12 mouse cellular contexts compared by ENCODE assay signal in the genomic region with DNA sequence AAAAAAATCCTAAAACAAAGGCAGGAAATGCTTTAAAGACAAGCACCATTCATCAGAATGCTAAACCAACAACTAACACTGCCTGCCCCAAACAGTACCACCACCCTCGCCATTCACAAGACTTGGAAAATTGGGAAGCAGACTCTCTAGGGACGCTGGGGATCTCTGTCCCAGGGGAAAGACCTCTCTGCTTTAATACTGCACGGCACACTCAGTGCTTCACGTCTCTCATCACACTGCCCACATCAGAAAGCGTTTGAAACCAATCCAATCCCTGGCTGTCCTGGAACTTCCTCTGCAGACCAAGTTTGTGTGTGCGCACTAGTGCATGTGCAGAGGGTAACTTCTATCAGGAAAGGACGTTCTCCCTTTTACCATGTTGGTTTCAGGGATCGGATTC. TPM values are rescaled to one million over a fixed set of nuclear protein-coding genes. Genes with fewer than 3 reads are reported as not detected.
DNase-seq lines count a peak whose midpoint lies in the region; ATAC-seq lines count a peak whose summit lies in the region.
"Had no signal": no experiment of that assay in that cellular context is flagged by ENCODE, and none has a peak within 500 bp of the region (broad histone marks: within the 10 kb centered on the region; RNA-seq: fewer than 3 reads in every experiment).

No protein-coding gene starts in this region.

- H3K4me3 ChIP-seq in liver, embryonic 13.5 days (replicated peaks): no peak overlapping the region

- no peak overlapping the region for H3K9ac ChIP-seq in liver, embryonic 13.5 days

- H3K4me2 ChIP-seq in liver, embryonic 13.5 days: 0 out of 2 replicates have a peak overlapping the region, but pooled peaks have one; percentile 28
- H3K4me2 ChIP-seq: midbrain, embryonic 11.5 days had no signal

- no peak for ATAC-seq in CD4-positive, CD25-positive, alpha-beta regulatory T cell, adult 4 months
- ATAC-seq in liver, embryonic 13.5 days (ENCODE audit: low read depth): no peak
- ATAC-seq: Patski had no signal

- H3K4me1 ChIP-seq in liver, embryonic 13.5 days (replicated peaks): peaks cover 44% of the 10 kb centered on the region

- H3K36me3 ChIP-seq in liver, embryonic 13.5 days: peaks cover 17% of the 10 kb centered on the region; the same call in 1 of the 2 replicates

- DNase-seq in CD4-positive, CD25-positive, alpha-beta regulatory T cell, adult 2 months (ENCODE audit: low read depth, low spot score): peak; percentile 6
- DNase-seq in liver, embryonic 13.5 days: no peak
- no peak for DNase-seq in liver
- peak; percentile 13 to 18 for DNase-seq in heart, postnatal 10 days
- DNase-seq in kidney, postnatal 25 days: peak; percentile 39 to 59
- no peak for DNase-seq in retina, embryonic 14.5 days (ENCODE audit: low spot score)
- no peak for DNase-seq in Muller cell, postnatal 12 days (ENCODE audit: inconsistent ontology term)
- DNase-seq: cerebellum, postnatal 10 days; gastrocnemius, postnatal 14 days had no signal

- H3K27me3 ChIP-seq in liver, embryonic 13.5 days: no peaks in the 10 kb centered on the region
- H3K27me3 ChIP-seq: Patski had no signal

- 47% methylated on average over 8 of the region's 8 CpGs for WGBS in liver, embryonic 13.5 days (ENCODE audit: insufficient replicate concordance)

- H3K9me3 ChIP-seq in liver, embryonic 13.5 days (replicated peaks): no peaks in the 10 kb centered on the region

- intact Hi-C loops in heart, postnatal 10 days (cut with DNase I): no loop called here

- no peak overlapping the region; the same call in 1 of the 2 replicates for H3K27ac ChIP-seq in liver, embryonic 13.5 days

RNA-seq across cellular contexts. Expression of a gene that starts 4.6 kb away (rescaled TPM):
- 100 to 1,000 TPM; 177 to 227 TPM for polyA plus RNA-seq in CD4-positive, CD25-positive, alpha-beta regulatory T cell, adult 4 months (2017; shearing (Covaris generic))
- polyA plus RNA-seq in liver, embryonic 13.5 days (2015; fragmentation: Nextera tagmentation; extraction: Ambion mirVana): 61.4 and 67.2 TPM in 2 replicates
- 10 to 100 TPM; 45.7 to 49.2 TPM for total RNA-seq in heart, postnatal 10 days (2021)

RNA-seq across cellular contexts. Expression of a gene that starts 43.9 kb away (rescaled TPM):
- 100 to 1,000 TPM; 115 to 149 TPM for polyA plus RNA-seq in CD4-positive, CD25-positive, alpha-beta regulatory T cell, adult 4 months (2017; shearing (Covaris generic))
- polyA plus RNA-seq in liver, embryonic 13.5 days (2015; fragmentation: Nextera tagmentation; extraction: Ambion mirVana): 50.0 and 50.3 TPM in 2 replicates
- total RNA-seq in heart, postnatal 10 days (2021): 10 to 100 TPM; 27.5 to 33.6 TPM

Comparison
In these comparisons a context has a peak if more than half of its experiments do, and no peak if none do; other contexts are left out.
1. DNase-seq: peak in CD4-positive, CD25-positive, alpha-beta regulatory T cell, adult 2 months (single experiment), heart, postnatal 10 days (2 of 2) and kidney, postnatal 25 days (2 of 2); none in liver, embryonic 13.5 days (single experiment), liver (single experiment), retina, embryonic 14.5 days (single experiment) and Muller cell, postnatal 12 days (single experiment).